Mouse (Mus musculus) forebrain, postnatal 0 days (tissue): ENCODE results near the gene Cdk17. TPM values are rescaled to one million over a fixed set of nuclear protein-coding genes. Genes with fewer than 3 reads are reported as not detected.
A peak's percentile ranks its signal among the peaks of the same experiment; 100 is the strongest.

Source experiments
- ATAC-seq: fragments of 200-750 bp; cut with Nextera tagmentation; 2 replicates; pipeline ENCODE4 v1.8.0; 2017; ENCODE audit warnings: mild to moderate bottlenecking, moderate library complexity
- DNase-seq: peaks from one replicate; pipeline ENCODE4 v3.0.0-alpha.2; 2015
- H3K27ac ChIP-seq: fragments of 300-500 bp; sonication (generic); 2 replicates; pipeline ENCODE4 v1.5.1; 2014; ENCODE audit warnings: low read depth, mild to moderate bottlenecking, antibody characterized with exemption, low read length, moderate library complexity, mixed read lengths
- H3K27me3 ChIP-seq: fragments of 300-500 bp; sonication (generic); 2 replicates; pipeline ENCODE4 v1.6.1; 2014; ENCODE audit warnings: mild to moderate bottlenecking, low read length, mixed read lengths; ENCODE audit not compliant: insufficient read depth
- H3K36me3 ChIP-seq: fragments of 300-500 bp; sonication (generic); 2 replicates; pipeline ENCODE4 v1.6.1; 2014; ENCODE audit warnings: mild to moderate bottlenecking, moderate library complexity; ENCODE audit not compliant: insufficient read depth
- H3K4me1 ChIP-seq: fragments of 300-500 bp; sonication (generic); 2 replicates; pipeline ENCODE4 v1.6.1; 2014; ENCODE audit warnings: antibody characterized with exemption; ENCODE audit not compliant: insufficient read depth
- H3K4me2 ChIP-seq: fragments of 300-500 bp; sonication (generic); 2 replicates; pipeline ENCODE4 v1.6.1; 2014; ENCODE audit warnings: low read depth, mild to moderate bottlenecking, moderate library complexity
- H3K4me3 ChIP-seq: fragments of 300-500 bp; sonication (generic); 2 replicates; pipeline ENCODE4 v1.5.1; 2014; ENCODE audit warnings: low read depth, low read length, mixed read lengths
- H3K9ac ChIP-seq: fragments of 300-500 bp; sonication (generic); 2 replicates; pipeline ENCODE4 v1.6.1; 2014; ENCODE audit warnings: mild to moderate bottlenecking
- H3K9me3 ChIP-seq: fragments of 300-500 bp; sonication (generic); 2 replicates; pipeline ENCODE4 v1.6.1; 2016; ENCODE audit warnings: low read length
- CTCF ChIP-seq: sonication (generic); IDR thresholded peaks from 2 replicates; pipeline ENCODE4 v1.5.1; 2016; ENCODE audit warnings: antibody characterized with exemption, control low read depth, low read depth
- WGBS: fragments of 180-500 bp; shearing (Covaris S2); extraction: QIAGEN DNeasy Blood & Tissue Kit; methylation state at CpG from one replicate; pipeline ENCODE4 v1.1.7; 2014; 5-methylcytosine and 5-hydroxymethylcytosine counted together
- polyA plus RNA-seq: library from polyadenylated mRNA; unstranded; fragments of >200 nt; fragmentation: Nextera tagmentation; extraction: Ambion mirVana; gene quantifications from 2 replicates; pipeline ENCODE4 v1.2.1, GENCODE M21; 2015
- total RNA-seq: library from RNA; depleted of rRNA; stranded (reverse); fragments of >200 nt; gene quantifications from 2 replicates; pipeline ENCODE4 v1.2.3, GENCODE M21; 2014

Gene Cdk17
- total and polyA plus RNA-seq, 2 experiments from 2014 or later = 46.8 to 149 TPM

DNA sequence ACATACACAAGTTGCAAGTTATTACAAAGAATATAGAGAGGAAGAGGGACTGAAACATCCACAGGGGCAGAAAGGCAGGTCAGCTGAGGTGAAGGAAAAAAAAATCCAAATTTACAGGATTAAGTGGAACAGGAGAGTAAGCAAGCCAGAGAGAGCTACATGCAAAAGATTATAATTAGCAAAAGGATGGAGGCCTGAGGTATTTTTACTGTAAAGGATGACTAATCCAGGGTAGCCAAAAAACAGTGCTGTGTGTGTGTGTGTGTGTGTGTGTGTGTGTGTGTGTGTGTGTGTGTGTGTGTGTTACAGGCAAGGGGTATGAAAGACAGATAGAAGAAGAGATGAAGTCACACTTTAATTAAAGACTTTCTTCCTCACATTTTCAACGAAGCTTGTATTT lies 31.3 kb upstream of the Cdk17 start:
- H3K4me2 ChIP-seq = no peak overlapping the region
- peak overlapping the region; percentile 76; the same call in 1 of the 2 replicates for H3K27ac ChIP-seq
- WGBS = 48% methylated on average over 1 of the region's 1 CpGs
- no peak overlapping the region for H3K9ac ChIP-seq
- no peaks in the 10 kb centered on the region for H3K36me3 ChIP-seq
- DNase-seq (no peak), ATAC-seq (no peak)
- no peak for TF ChIP-seq CTCF
- no peaks in the 10 kb centered on the region for H3K9me3 ChIP-seq
- H3K4me1 ChIP-seq = 0 out of 2 replicates have a peak, but pooled peaks cover 5% of the 10 kb centered on the region
- no peak overlapping the region for H3K4me3 ChIP-seq
- no peaks in the 10 kb centered on the region for H3K27me3 ChIP-seq

DNA sequence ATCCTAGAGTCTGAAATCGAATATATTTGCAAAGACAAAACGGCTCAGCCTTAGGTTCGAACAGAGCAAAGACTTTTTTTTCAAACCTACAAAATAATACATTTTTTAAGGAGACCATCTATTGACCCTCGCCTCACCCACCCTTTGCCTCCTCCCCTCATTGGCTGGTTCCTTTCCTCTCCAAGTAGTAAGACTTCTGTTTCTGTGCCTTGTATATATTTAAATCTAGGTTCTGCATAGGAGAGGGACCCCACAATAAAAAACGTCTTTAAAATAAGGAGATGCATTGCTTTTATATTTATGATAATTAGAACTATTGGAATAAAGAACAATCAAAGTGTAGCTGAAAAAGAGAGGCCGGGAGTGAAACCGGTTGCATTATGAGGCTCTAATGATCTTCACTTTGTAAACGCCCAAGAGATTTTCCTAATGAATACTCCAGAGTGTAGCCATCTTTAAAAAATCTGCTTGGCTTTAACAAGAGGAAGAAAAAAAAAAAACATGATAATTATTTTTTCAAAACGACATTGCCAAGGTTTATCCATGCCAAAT lies 30.7 kb upstream of the Cdk17 start:
- Histone ChIP-seq H3K36me3 (no peaks in the 10 kb centered on the region), H3K4me2 (no peak overlapping the region), H3K9me3 (no peaks in the 10 kb centered on the region), H3K27ac (peak overlapping the region; percentile 76), H3K27me3 (no peaks in the 10 kb centered on the region), H3K4me3 (no peak overlapping the region), H3K4me1 (0 out of 2 replicates have a peak, but pooled peaks cover 5% of the 10 kb centered on the region), H3K9ac (no peak overlapping the region)
- TF ChIP-seq CTCF = no peak
- WGBS = 20% methylated on average over 9 of the region's 9 CpGs
- DNase-seq = no peak
- 0 out of 2 replicates have a peak, but pooled peaks have one; percentile 5 for ATAC-seq

DNA sequence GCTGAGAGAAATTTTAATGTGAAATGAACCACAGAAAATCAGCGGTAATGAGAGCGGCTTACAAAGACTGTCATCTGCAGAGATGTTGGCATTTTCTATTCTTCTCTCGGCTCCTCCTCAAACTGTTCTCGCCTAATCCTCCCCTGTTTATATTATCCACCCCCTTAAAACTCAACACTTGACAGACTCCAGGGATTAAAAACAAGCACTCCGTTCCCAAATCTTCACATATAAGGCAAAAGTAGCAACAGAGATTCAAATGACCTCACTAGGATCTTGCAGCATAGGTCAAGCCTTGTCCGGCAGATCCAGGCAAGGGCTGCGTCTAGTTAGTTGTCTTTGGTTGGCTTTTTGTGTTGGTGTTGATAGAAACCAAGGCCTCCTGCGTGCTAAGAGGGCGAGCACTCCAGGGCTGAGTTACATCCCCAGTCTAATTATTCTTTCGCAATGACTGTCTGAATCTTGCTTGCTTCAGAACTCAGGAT lies 30.2 kb upstream of the Cdk17 start:
- no peak overlapping the region for H3K9ac ChIP-seq
- no peaks in the 10 kb centered on the region for H3K9me3 ChIP-seq
- no peak for TF ChIP-seq CTCF
- peak; percentile 91 for ATAC-seq
- WGBS = 19% methylated on average over 10 of the region's 10 CpGs
- H3K27ac ChIP-seq = peak overlapping the region; percentile 76
- no peak overlapping the region for H3K4me3 ChIP-seq
- peak; percentile 83 for DNase-seq
- H3K27me3 ChIP-seq = no peaks in the 10 kb centered on the region
- no peak overlapping the region for H3K4me2 ChIP-seq
- H3K4me1 ChIP-seq = 0 out of 2 replicates have a peak, but pooled peaks cover 5% of the 10 kb centered on the region
- no peaks in the 10 kb centered on the region for H3K36me3 ChIP-seq

GRCm38 (mm10) chr10:93131865-93132566 lies 28.7 kb upstream of the Cdk17 start:
- Histone ChIP-seq H3K4me1 (0 out of 2 replicates have a peak, but pooled peaks cover 5% of the 10 kb centered on the region), H3K4me2 (no peak overlapping the region), H3K27ac (no peak overlapping the region), H3K27me3 (no peaks in the 10 kb centered on the region), H3K4me3 (no peak overlapping the region), H3K9me3 (no peaks in the 10 kb centered on the region), H3K36me3 (no peaks in the 10 kb centered on the region), H3K9ac (no peak overlapping the region)
- no peak for ATAC-seq
- no peak for TF ChIP-seq CTCF
- no peak for DNase-seq
- WGBS = 91% methylated on average over 9 of the region's 9 CpGs

GRCm38 (mm10) chr10:93138730-93139129 lies 21.9 kb upstream of the Cdk17 start:
- no peak for ATAC-seq
- TF ChIP-seq CTCF = no peak
- H3K9ac ChIP-seq = no peak overlapping the region
- H3K27me3 ChIP-seq = no peaks in the 10 kb centered on the region
- no peak overlapping the region for H3K27ac ChIP-seq
- H3K36me3 ChIP-seq = no peaks in the 10 kb centered on the region
- DNase-seq = no peak
- H3K4me1 ChIP-seq = no peaks in the 10 kb centered on the region
- WGBS = 87% methylated on average over 3 of the region's 3 CpGs
- H3K9me3 ChIP-seq = no peaks in the 10 kb centered on the region
- H3K4me3 ChIP-seq = no peak overlapping the region
- H3K4me2 ChIP-seq = no peak overlapping the region

DNA sequence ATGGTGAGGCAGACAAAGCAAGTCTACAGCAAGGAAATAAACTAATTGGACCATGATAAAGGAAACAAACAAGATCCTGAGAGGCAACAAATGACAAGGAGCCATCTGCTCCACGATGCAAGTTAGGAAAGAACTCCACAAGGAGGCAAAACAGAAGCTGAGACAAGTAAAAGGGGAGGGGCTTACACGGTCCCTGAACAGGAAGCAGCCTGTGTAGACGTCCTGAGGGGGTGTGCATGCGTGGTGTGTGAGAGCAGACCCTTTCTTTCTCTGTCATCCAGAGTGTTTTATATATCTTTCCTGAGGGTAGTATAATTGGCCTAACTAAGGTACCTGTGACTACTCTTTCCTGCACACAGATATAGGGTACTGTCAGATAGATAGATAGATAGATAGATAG lies 19.9 kb upstream of the Cdk17 start:
- Histone ChIP-seq H3K9ac (no peak overlapping the region), H3K27ac (no peak overlapping the region), H3K4me2 (no peak overlapping the region), H3K36me3 (no peaks in the 10 kb centered on the region), H3K27me3 (no peaks in the 10 kb centered on the region), H3K4me3 (no peak overlapping the region), H3K9me3 (no peaks in the 10 kb centered on the region), H3K4me1 (no peaks in the 10 kb centered on the region)
- no peak for TF ChIP-seq CTCF
- no peak for ATAC-seq
- DNase-seq = no peak
- WGBS = 59% methylated on average over 4 of the region's 4 CpGs

DNA sequence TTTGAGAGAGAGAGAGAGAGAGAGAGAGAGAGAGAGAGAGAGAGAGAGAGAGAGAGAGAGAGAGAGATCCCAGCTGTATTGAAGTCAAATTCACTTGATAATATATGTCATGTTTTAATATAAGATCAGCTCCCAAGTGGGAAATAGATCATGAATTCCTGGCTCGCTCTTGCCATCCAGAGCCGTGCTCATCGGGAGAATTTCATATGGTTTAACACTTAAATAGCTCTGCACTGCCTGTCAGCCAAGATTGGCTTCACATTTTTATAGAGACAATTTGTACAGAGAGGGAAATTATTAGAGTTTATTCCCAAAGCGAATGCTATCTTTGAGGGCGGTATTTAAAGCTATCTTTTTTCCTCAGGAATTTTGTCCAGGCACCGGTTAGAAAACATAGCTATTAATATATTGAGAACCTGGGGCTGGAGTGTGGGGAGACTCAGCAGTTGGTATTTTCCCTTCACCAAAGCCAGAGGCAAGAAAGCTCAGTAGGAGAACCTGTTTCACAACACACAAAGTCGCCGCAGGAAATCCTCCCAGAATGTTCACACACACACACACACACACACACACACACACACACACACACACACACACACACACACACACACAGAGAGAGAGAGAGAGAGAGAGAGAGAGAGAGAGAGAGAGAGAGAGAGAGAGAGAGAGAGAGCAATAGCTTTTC lies 17.9 kb upstream of the Cdk17 start:
- Histone ChIP-seq H3K9me3 (no peaks in the 10 kb centered on the region), H3K27me3 (no peaks in the 10 kb centered on the region), H3K4me3 (no peak overlapping the region), H3K4me2 (peak overlapping the region; percentile 13; the same call in 1 of the 2 replicates), H3K9ac (no peak overlapping the region), H3K36me3 (no peaks in the 10 kb centered on the region), H3K4me1 (no peaks in the 10 kb centered on the region), H3K27ac (no peak overlapping the region)
- WGBS = 36% methylated on average over 8 of the region's 8 CpGs
- TF ChIP-seq CTCF = no peak
- ATAC-seq (no peak), DNase-seq (no peak)
